Mouse (Mus musculus) CD8-positive naive resting alpha-beta T cell, adult 57 days (primary cell): Measurements from ENCODE around the gene Chia1. TPM values are rescaled to one million over a fixed set of nuclear protein-coding genes. Genes with fewer than 3 reads are reported as not detected.

Experiments used
- total RNA-seq: library from RNA; stranded (reverse); gene quantifications from one replicate; pipeline ENCODE4 v1.2.4, GENCODE M21; 2023

Gene Chia1
- total RNA-seq: not detected

DNA sequence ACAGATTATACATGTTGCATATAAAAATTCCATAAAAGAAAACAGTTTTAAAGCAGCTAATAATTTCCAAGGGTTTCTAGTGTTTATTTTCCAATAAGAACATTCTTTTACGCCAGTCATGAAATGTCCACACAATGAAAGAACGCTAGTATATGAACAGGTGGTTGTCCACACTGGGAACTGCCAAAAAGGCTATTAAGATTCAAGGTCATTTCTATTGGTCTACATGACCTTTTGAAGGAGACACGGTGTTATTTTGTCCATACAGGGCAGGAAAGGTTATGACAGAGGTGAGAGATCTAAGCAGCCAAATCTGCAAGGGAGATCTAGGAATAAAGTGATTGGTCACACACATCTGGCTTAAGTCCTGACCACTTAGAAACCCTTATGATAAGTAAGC lies at the start of gene Chia1:
Chia1 (plus strand) TSS at position 301 of the 400 bp plus-strand sequence.

GRCm38 (mm10) chr3:106167464-106167863 lies 54.4 kb downstream of the Chia1 start, which contains the start of gene Chil3:
TSS of gene Chil3 (minus strand) at chr3:106167564.

Other genes starting within 250 kb of the Chia1 start
- 1.1 TPM for gene Adora3, start 242.4 kb upstream of the Chia1 start, total RNA-seq
- not detected for gene Tmigd3, start 242.3 kb upstream of the Chia1 start, total RNA-seq
- 4.6 TPM for gene I830077J02Rik, start 180.6 kb upstream of the Chia1 start, total RNA-seq
- 47.9 TPM for gene Wdr77, start 153.9 kb upstream of the Chia1 start, total RNA-seq
- gene Atp5f1, start 153.1 kb upstream of the Chia1 start, total RNA-seq: 131 TPM
- 4.6 TPM for gene Ovgp1, start 139.5 kb upstream of the Chia1 start, total RNA-seq
- gene Pifo, start 98.6 kb upstream of the Chia1 start, total RNA-seq: not detected
- 3.3 TPM for gene Chil5, start 80.4 kb upstream of the Chia1 start, total RNA-seq
- 2.8 TPM for gene Chil3, start 54.3 kb downstream of the Chia1 start, total RNA-seq
- not detected for gene Chil4, start 106.3 kb downstream of the Chia1 start, total RNA-seq